ENCODE assay signal across 7 mouse cellular contexts in the genomic region with DNA sequence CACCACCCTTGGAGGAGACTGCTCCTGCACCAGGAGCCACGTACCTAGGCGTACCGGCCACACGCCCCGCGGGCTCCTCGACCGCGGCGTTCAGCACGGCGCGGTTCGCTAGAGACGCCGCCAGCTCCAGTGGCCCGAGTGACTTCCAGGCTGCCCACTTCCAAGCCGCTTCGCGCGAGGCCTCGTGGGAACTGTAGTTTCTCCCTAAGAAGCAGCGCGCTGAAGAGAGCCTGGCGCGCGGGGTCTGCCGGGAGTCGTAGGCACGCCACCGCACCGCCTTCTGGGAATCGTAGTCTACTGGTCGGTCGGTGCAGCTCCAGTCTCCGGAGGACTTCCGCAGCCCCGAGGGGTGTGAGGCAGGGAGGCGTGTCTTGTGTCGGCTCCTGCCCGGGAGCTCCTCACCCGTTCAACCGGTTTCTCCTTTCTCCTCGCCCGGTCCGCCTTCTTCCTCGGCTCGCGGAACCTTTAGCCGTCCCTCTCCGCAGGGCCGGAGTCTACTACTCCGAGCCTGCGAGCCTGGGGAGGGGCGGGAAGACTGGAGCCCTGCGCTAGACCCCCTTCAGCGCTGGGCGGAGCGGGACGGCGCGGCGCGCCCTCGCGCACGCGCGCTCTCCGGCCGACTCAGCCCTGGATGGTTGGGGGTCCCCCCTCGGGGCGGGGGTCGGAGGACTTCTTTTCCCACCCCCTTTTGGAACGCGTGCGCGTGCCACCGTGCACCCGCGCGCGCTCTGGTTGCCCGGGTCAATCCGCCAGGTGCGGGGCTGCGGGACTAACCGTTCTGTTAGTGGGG. TPM values are rescaled to one million over a fixed set of nuclear protein-coding genes. Genes with fewer than 3 reads are reported as not detected.
DNase-seq lines count a peak whose midpoint lies in the region; ATAC-seq lines count a peak whose summit lies in the region.

Gene Sipa1l3 (minus strand): TSS at position 221 of the 790 bp plus-strand sequence.

- H3K9ac ChIP-seq in embryonic facial prominence, embryonic 11.5 days (replicated peaks; ENCODE audit: low read length), result peak within 1 kb of the TSS; percentile 81
- H3K9ac ChIP-seq in midbrain, embryonic 13.5 days (replicated peaks), result peak within 1 kb of the TSS; percentile 81

- H3K4me2 ChIP-seq in embryonic facial prominence, embryonic 11.5 days (ENCODE audit: low read depth, low read length), result peak within 1 kb of the TSS; percentile 59
- peak within 1 kb of the TSS; percentile 73 for H3K4me2 ChIP-seq in midbrain, embryonic 13.5 days (replicated peaks)

- WGBS in embryonic facial prominence, embryonic 11.5 days, result under 1% methylated on average over 88 of the region's 88 CpGs
- under 1% methylated on average over 88 of the region's 88 CpGs for WGBS in limb, embryonic 10.5 days
- WGBS in midbrain, embryonic 13.5 days, result under 1% methylated on average over 88 of the region's 88 CpGs

- H3K4me3 ChIP-seq in embryonic facial prominence, embryonic 11.5 days (ENCODE audit: low read depth, low read length), result peak within 1 kb of the TSS; percentile 83
- H3K4me3 ChIP-seq in limb, embryonic 10.5 days, result peak within 1 kb of the TSS; percentile 93
- peak within 1 kb of the TSS; percentile 72 for H3K4me3 ChIP-seq in midbrain, embryonic 13.5 days (replicated peaks)

- DNase-seq in adrenal gland, postnatal 14 days, result peak; percentile 98
- DNase-seq in embryonic facial prominence, embryonic 11.5 days (ENCODE audit: low spot score), result peak; percentile 99
- DNase-seq in kidney, adult 11 months, result peak; percentile 98
- DNase-seq in limb, embryonic 10.5 days (ENCODE audit: low spot score), result peak; percentile 96
- DNase-seq in spleen, adult 12 weeks (ENCODE audit: low spot score), result peak; percentile 87

- H3K4me1 ChIP-seq in embryonic facial prominence, embryonic 11.5 days (ENCODE audit: control insufficient read depth, insufficient read depth, low read length), result no peaks in the 10 kb centered on the region
- H3K4me1 ChIP-seq in limb, embryonic 10.5 days, result peaks cover 42% of the 10 kb centered on the region
- peaks cover 19% of the 10 kb centered on the region for H3K4me1 ChIP-seq in midbrain, embryonic 13.5 days (replicated peaks)

- H3K27me3 ChIP-seq in embryonic facial prominence, embryonic 11.5 days (ENCODE audit: control insufficient read depth, insufficient read depth, low read length), result no peaks in the 10 kb centered on the region
- no peaks in the 10 kb centered on the region for H3K27me3 ChIP-seq in limb, embryonic 10.5 days (ENCODE audit: low read depth, poor library complexity, severe bottlenecking)
- H3K27me3 ChIP-seq in midbrain, embryonic 13.5 days, result 0 out of 2 replicates have a peak, but pooled peaks cover 2% of the 10 kb centered on the region

- H3K9me3 ChIP-seq in embryonic facial prominence, embryonic 11.5 days (replicated peaks; ENCODE audit: control insufficient read depth, low read length), result no peaks in the 10 kb centered on the region
- no peaks in the 10 kb centered on the region for H3K9me3 ChIP-seq in limb, embryonic 10.5 days (replicated peaks)
- H3K9me3 ChIP-seq in midbrain, embryonic 13.5 days, result no peaks in the 10 kb centered on the region

- peak; percentile 98 for ATAC-seq in embryonic facial prominence, embryonic 11.5 days (replicated peaks; ENCODE audit: insufficient number of reproducible peaks, low FRiP score, low TSS enrichment, low read depth)
- ATAC-seq in granulocyte monocyte progenitor cell, adult 5-6 weeks (replicated peaks; ENCODE audit: poor library complexity, severe bottlenecking), result peak; percentile 92
- peak; percentile 98 for ATAC-seq in midbrain, embryonic 13.5 days

- no peaks in the 10 kb centered on the region for H3K36me3 ChIP-seq in embryonic facial prominence, embryonic 11.5 days (replicated peaks; ENCODE audit: control insufficient read depth, insufficient read depth, low read depth, low read length)
- H3K36me3 ChIP-seq in limb, embryonic 10.5 days, result no peaks in the 10 kb centered on the region
- H3K36me3 ChIP-seq in midbrain, embryonic 13.5 days, result no peaks in the 10 kb centered on the region

- H3K27ac ChIP-seq in embryonic facial prominence, embryonic 11.5 days (replicated peaks; ENCODE audit: low read depth, low read length), result peak within 1 kb of the TSS; percentile 42; the same call in 1 of the 2 replicates
- peak within 1 kb of the TSS; percentile 92 for H3K27ac ChIP-seq in limb, embryonic 10.5 days
- H3K27ac ChIP-seq in midbrain, embryonic 13.5 days, result peak within 1 kb of the TSS; percentile 89

RNA-seq across cellular contexts. Expression of gene Sipa1l3, which starts in this region (rescaled TPM):
- 29.2 and 30.5 TPM in 2 replicates for total RNA-seq in adrenal gland, postnatal 14 days (2021)
- 4.5 and 6.8 TPM in 2 replicates for polyA plus RNA-seq in embryonic facial prominence, embryonic 11.5 days (2014; fragmentation: Nextera tagmentation; extraction: Ambion mirVana)
- total RNA-seq in granulocyte monocyte progenitor cell, adult 5-6 weeks (2014; fragmentation: Nextera tagmentation), result 39.4 and 43.1 TPM in 2 replicates
- total RNA-seq in granulocyte monocyte progenitor cell, adult 5-6 weeks (2017), result 5.8 and 6.2 TPM in 2 replicates
- 12.6 and 13.4 TPM in 2 replicates for polyA plus RNA-seq in limb, embryonic 10.5 days (2016; fragmentation: Nextera tagmentation; extraction: Ambion mirVana)
- 14.8 and 15.2 TPM in 2 replicates for polyA plus RNA-seq in midbrain, embryonic 13.5 days (2015; fragmentation: Nextera tagmentation; extraction: Ambion mirVana)

Comparison
In these comparisons a context has a peak if more than half of its experiments do, and no peak if none do; other contexts are left out.
1. Peak in every context shown above with its lines: DNase-seq, ATAC-seq, H3K4me3 ChIP-seq and H3K27ac ChIP-seq.
2. H3K27ac ChIP-seq: peak in every context shown above with its lines; median percentile 92 in limb, embryonic 10.5 days; 89 in midbrain, embryonic 13.5 days; 42 in embryonic facial prominence, embryonic 11.5 days.